Mouse (Mus musculus): ENCODE measurements at regions not wholly inside any gene's neighbourhood (a gene's known extent, or its start where the extent isn't known, plus 50 kb on each side); places are given as distances from the start of the nearest gene placed in this dataset.

GRCm38 (mm10) chr12:50875796-50876195, 226.9 kb upstream of the Prkd1 start:
- H3K27me3 ChIP-seq (ENCODE audit: control insufficient read depth in 1 of 2, insufficient read depth in 2 of 2, low read length in 2 of 2), result no peaks in the 10 kb centered on the region
- no peak overlapping the region for H3K4me3 ChIP-seq (ENCODE audit: control insufficient read depth in 1 of 2, insufficient read depth in 1 of 2, low read depth in 2 of 2, low read length in 2 of 2)
- H3K4me1 ChIP-seq (ENCODE audit: control insufficient read depth in 1 of 2, insufficient read depth in 2 of 2, low read length in 2 of 2), result no peaks in the 10 kb centered on the region
- no peak for TF ChIP-seq POLR2A (IDR thresholded peaks at IDR 0.05; ENCODE audit: control insufficient read depth in 1 of 2, insufficient read depth in 1 of 2, low read depth in 1 of 2, low read length in 2 of 2, poor library complexity in 1 of 2)
- TF ChIP-seq MAFK (IDR thresholded peaks at IDR 0.05; ENCODE audit: borderline replicate concordance, low read depth, low read length), result no peak
- no peak for TF ChIP-seq ETS1 (IDR thresholded peaks at IDR 0.05; ENCODE audit: low read depth, low read length)
- TF ChIP-seq E2F4 (IDR thresholded peaks at IDR 0.05; ENCODE audit: borderline replicate concordance, low read depth, low read length), result no peak
- TF ChIP-seq CHD1 (IDR thresholded peaks at IDR 0.05; ENCODE audit: low read depth, low read length), result no peak
- TF ChIP-seq MYB (IDR thresholded peaks at IDR 0.05; ENCODE audit: low read depth, low read length), result no peak
- TF ChIP-seq CHD2 (IDR thresholded peaks at IDR 0.05; ENCODE audit: low read length), result no peak
- no peak for TF ChIP-seq ZNF384 (IDR thresholded peaks at IDR 0.05; ENCODE audit: low read depth, low read length)
- no peak for TF ChIP-seq POLR2AphosphoS2 (IDR thresholded peaks at IDR 0.05; ENCODE audit: low read length)
- TF ChIP-seq ZMIZ1 (IDR thresholded peaks at IDR 0.05; ENCODE audit: low read depth, low read length), result no peak
- no peak for TF ChIP-seq ELF1 (IDR thresholded peaks at IDR 0.05; ENCODE audit: low read depth, low read length)
- TF ChIP-seq BHLHE40 (IDR thresholded peaks at IDR 0.05; ENCODE audit: borderline replicate concordance, low read depth, low read length), result no peak
- TF ChIP-seq GATA1 (IDR thresholded peaks at IDR 0.05; ENCODE audit: low read depth, low read length), result no peak
- no peak for TF ChIP-seq SIN3A (IDR thresholded peaks at IDR 0.05; ENCODE audit: low read length)
- no peak for TF ChIP-seq MAX (IDR thresholded peaks at IDR 0.05; ENCODE audit: low read length)
- no peak for TF ChIP-seq GABPA (IDR thresholded peaks at IDR 0.05; ENCODE audit: low read depth, low read length)
- no peak for TF ChIP-seq HCFC1 (IDR thresholded peaks at IDR 0.05; ENCODE audit: low read depth, low read length)
- TF ChIP-seq ZC3H11A (IDR thresholded peaks at IDR 0.05; ENCODE audit: low read depth, low read length), result no peak
- no peak for TF ChIP-seq UBTF (IDR thresholded peaks at IDR 0.05; ENCODE audit: borderline replicate concordance, insufficient read depth, low read depth, low read length)
- H3K79me2 ChIP-seq (ENCODE audit: control insufficient read depth, insufficient read depth, low read length, poor library complexity), result no peaks in the 10 kb centered on the region
- H3K36me3 ChIP-seq (ENCODE audit: control insufficient read depth in 1 of 2, insufficient read depth in 2 of 2, low read length in 2 of 2), result no peaks in the 10 kb centered on the region
- no peak for DNase-seq (ENCODE audit: low read depth, low spot score)
- no peak overlapping the region for H3K27ac ChIP-seq (ENCODE audit: control insufficient read depth, low read depth, low read length)
- no peaks in the 10 kb centered on the region for H3K9me3 ChIP-seq (replicated peaks; ENCODE audit: insufficient read depth, low read length)
- no peak overlapping the region for H3K9ac ChIP-seq (ENCODE audit: control insufficient read depth, low read depth, low read length, poor library complexity, severe bottlenecking)

- DNase-seq (ENCODE audit: low read depth, low spot score), result no peak
- Histone ChIP-seq H3K9me3 (replicated peaks; ENCODE audit: insufficient read depth, low read length) (no peaks in the 10 kb centered on the region), H3K27ac (ENCODE audit: control insufficient read depth, low read depth, low read length) (no peak overlapping the region)
Observed at GRCm38 (mm10) chr12:50874024-50874398, 225.1 kb upstream of the Prkd1 start.

More at GRCm38 (mm10) chr12:50874024-50874398, 225.1 kb upstream of the Prkd1 start:
- H3K27me3 ChIP-seq (ENCODE audit: control insufficient read depth in 1 of 2, insufficient read depth in 2 of 2, low read length in 2 of 2), result no peaks in the 10 kb centered on the region
- no peaks in the 10 kb centered on the region for H3K79me2 ChIP-seq (ENCODE audit: control insufficient read depth, insufficient read depth, low read length, poor library complexity)
- TF ChIP-seq CHD1 (IDR thresholded peaks at IDR 0.05; ENCODE audit: low read depth, low read length) (no peak), RCOR1 (IDR thresholded peaks at IDR 0.05; ENCODE audit: low read depth, low read length) (no peak), TBP (IDR thresholded peaks at IDR 0.05; ENCODE audit: low read depth, low read length) (no peak), NELFE (IDR thresholded peaks at IDR 0.05; ENCODE audit: low read depth, low read length) (no peak), MYC (IDR thresholded peaks at IDR 0.05; ENCODE audit: low read depth, low read length) (no peak)
- no peaks in the 10 kb centered on the region for H3K4me1 ChIP-seq (ENCODE audit: control insufficient read depth in 1 of 2, insufficient read depth in 2 of 2, low read length in 2 of 2)
- H3K4me3 ChIP-seq (ENCODE audit: control insufficient read depth in 1 of 2, insufficient read depth in 1 of 2, low read depth in 2 of 2, low read length in 2 of 2), result no peak overlapping the region
- no peak overlapping the region for H3K9ac ChIP-seq (ENCODE audit: control insufficient read depth, low read depth, low read length, poor library complexity, severe bottlenecking)
- H3K36me3 ChIP-seq (ENCODE audit: control insufficient read depth in 1 of 2, insufficient read depth in 2 of 2, low read length in 2 of 2), result no peaks in the 10 kb centered on the region

All from MEL (cell line).